Mouse (Mus musculus) neural tube, embryonic 12.5 days (tissue): Measurements from ENCODE around the gene Cox6a2. TPM values are rescaled to one million over a fixed set of nuclear protein-coding genes. Genes with fewer than 3 reads are reported as not detected.

Experiments used
- ATAC-seq: fragments of 200-750 bp; cut with Nextera tagmentation; 2 replicates; pipeline ENCODE4 v1.8.0; 2017; ENCODE audit warnings: low read depth, mild to moderate bottlenecking, moderate TSS enrichment, moderate library complexity; ENCODE audit not compliant: low FRiP score
- H3K27ac ChIP-seq: fragments of 300-500 bp; sonication (generic); 2 replicates; pipeline ENCODE4 v1.5.1; 2016
- H3K27me3 ChIP-seq: fragments of 300-500 bp; sonication (generic); replicated peaks from 2 replicates; pipeline ENCODE4 v1.6.1; 2016; ENCODE audit warnings: mild to moderate bottlenecking
- H3K36me3 ChIP-seq: fragments of 300-500 bp; sonication (generic); 2 replicates; pipeline ENCODE4 v1.6.1; 2016; ENCODE audit warnings: mild to moderate bottlenecking
- H3K4me1 ChIP-seq: fragments of 300-500 bp; sonication (generic); 2 replicates; pipeline ENCODE4 v1.6.1; 2016
- H3K4me2 ChIP-seq: fragments of 300-500 bp; sonication (generic); replicated peaks from 2 replicates; pipeline ENCODE4 v1.6.1; 2016; ENCODE audit warnings: mild to moderate bottlenecking
- H3K4me3 ChIP-seq: fragments of 300-500 bp; sonication (generic); 2 replicates; pipeline ENCODE4 v1.5.1; 2016
- H3K9ac ChIP-seq: fragments of 300-500 bp; sonication (generic); 2 replicates; pipeline ENCODE4 v1.6.1; 2016; ENCODE audit warnings: mild to moderate bottlenecking
- H3K9me3 ChIP-seq: fragments of 300-500 bp; sonication (generic); 2 replicates; pipeline ENCODE4 v1.6.1; 2016; ENCODE audit warnings: mild to moderate bottlenecking
- WGBS: fragments of 180-500 bp; shearing (Covaris S2); methylation state at CpG from one replicate; pipeline ENCODE4 v1.1.7; 2016; 5-methylcytosine and 5-hydroxymethylcytosine counted together
- polyA plus RNA-seq: library from polyadenylated mRNA; unstranded; fragments of >200 nt; fragmentation: Nextera tagmentation; extraction: Ambion mirVana; gene quantifications from 2 replicates; pipeline ENCODE4 v1.2.1, GENCODE M21; 2016

Gene Cox6a2
- 2.1 and 3.3 TPM in 2 replicates for polyA plus RNA-seq

DNA sequence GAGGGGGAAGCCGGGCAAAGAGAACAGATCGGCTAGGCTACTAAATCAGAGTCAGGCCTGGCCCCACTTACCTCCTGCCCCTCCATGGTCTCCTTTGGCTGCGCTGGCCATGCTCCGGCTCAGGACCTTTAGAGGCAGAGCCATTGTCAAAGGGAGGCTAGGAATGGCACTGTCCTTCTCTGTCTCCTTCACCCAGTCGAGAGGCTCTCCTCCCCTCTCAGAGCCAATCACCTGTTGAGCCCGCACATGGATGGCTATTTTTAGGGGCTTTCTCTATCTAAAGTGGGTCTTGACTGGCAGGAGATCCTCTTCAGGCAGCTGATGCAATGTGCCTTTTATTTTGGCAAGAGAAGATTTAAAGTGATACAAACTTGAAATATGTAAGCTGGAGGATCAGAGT lies at the start of gene Cox6a2:
Cox6a2 (minus strand) TSS at position 236 of the 400 bp plus-strand sequence.
- H3K4me1 ChIP-seq, result no peaks in the 10 kb centered on the region
- WGBS, result 82% methylated on average over 6 of the region's 6 CpGs
- H3K27me3 ChIP-seq, result no peaks in the 10 kb centered on the region
- H3K4me2 ChIP-seq, result no peak within 1 kb of the TSS
- ATAC-seq, result no peak
- no peak within 1 kb of the TSS for H3K4me3 ChIP-seq
- H3K9ac ChIP-seq, result no peak within 1 kb of the TSS
- no peaks in the 10 kb centered on the region for H3K36me3 ChIP-seq
- no peaks in the 10 kb centered on the region for H3K9me3 ChIP-seq
- H3K27ac ChIP-seq, result no peak within 1 kb of the TSS

DNA sequence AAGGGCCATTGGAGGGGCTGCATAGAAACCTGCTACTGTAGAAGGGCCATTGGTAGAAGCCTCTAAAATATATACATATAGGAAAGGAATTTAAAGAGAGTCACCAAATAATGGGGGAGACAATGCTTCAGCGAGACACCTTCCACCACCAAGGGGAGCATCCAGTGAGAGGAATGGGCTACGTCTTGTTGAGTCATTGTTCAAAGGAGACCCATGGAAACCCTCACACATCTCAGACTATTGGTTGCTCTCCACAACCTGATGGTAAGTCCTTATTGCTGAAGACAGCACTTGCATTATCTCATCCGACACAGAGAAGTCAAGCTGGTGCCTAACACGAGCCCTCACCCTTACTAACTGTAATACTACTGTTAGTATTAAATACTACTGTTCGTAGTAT lies 49.6 kb upstream of the Cox6a2 start:
- Histone ChIP-seq H3K9me3 (no peaks in the 10 kb centered on the region), H3K4me1 (peaks cover 10% of the 10 kb centered on the region; the same call in 1 of the 2 replicates), H3K27ac (no peak overlapping the region), H3K36me3 (no peaks in the 10 kb centered on the region), H3K4me3 (no peak overlapping the region), H3K4me2 (no peak overlapping the region), H3K9ac (no peak overlapping the region), H3K27me3 (no peaks in the 10 kb centered on the region)
- ATAC-seq, result no peak
- whole genome bisulfite sequencing, result 88% methylated on average over 5 of the region's 5 CpGs

- Histone ChIP-seq H3K9ac (no peak overlapping the region), H3K4me2 (no peak overlapping the region), H3K27me3 (no peaks in the 10 kb centered on the region), H3K9me3 (no peaks in the 10 kb centered on the region), H3K4me3 (no peak overlapping the region), H3K4me1 (peaks cover 10% of the 10 kb centered on the region; the same call in 1 of the 2 replicates), H3K27ac (no peak overlapping the region), H3K36me3 (no peaks in the 10 kb centered on the region)
- 61% methylated on average over 2 of the region's 2 CpGs for WGBS
- no peak for ATAC-seq
These were observed 48.8 kb upstream of the Cox6a2 start for GRCm38 (mm10) chr7:128254978-128255377.

DNA sequence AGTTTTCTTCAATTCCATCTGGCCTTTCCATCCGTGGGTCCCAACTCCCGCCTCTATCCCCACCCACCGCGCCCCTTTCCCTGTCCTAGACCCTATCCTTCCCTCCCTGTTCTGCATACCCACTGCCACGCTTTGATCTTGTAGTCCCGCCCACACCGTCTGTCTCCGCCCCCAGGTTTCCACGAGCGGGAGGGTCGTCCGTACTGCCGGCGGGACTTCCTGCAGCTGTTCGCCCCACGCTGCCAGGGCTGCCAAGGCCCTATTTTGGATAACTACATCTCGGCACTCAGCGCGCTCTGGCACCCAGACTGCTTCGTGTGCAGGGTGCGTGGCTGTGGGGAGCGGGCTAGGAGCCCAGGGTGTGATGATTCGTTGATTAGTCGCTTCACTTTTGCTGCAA lies 46.4 kb upstream of the Cox6a2 start:
- Histone ChIP-seq H3K9ac (peak overlapping the region; percentile 53), H3K36me3 (no peaks in the 10 kb centered on the region; the same call in 1 of the 2 replicates), H3K27ac (no peak overlapping the region), H3K9me3 (no peaks in the 10 kb centered on the region), H3K4me1 (peaks cover 10% of the 10 kb centered on the region; the same call in 1 of the 2 replicates), H3K27me3 (no peaks in the 10 kb centered on the region), H3K4me3 (peak overlapping the region; percentile 24), H3K4me2 (peak overlapping the region; percentile 66)
- ATAC-seq, result 0 out of 2 replicates have a peak, but pooled peaks have one; percentile 61
- 10% methylated on average over 24 of the region's 24 CpGs for WGBS

- H3K9ac ChIP-seq, result peak overlapping the region; percentile 29; the same call in 1 of the 2 replicates
- H3K4me1 ChIP-seq, result peaks cover 10% of the 10 kb centered on the region; the same call in 1 of the 2 replicates
- H3K36me3 ChIP-seq, result no peaks in the 10 kb centered on the region; the same call in 1 of the 2 replicates
- peak overlapping the region; percentile 66 for H3K4me2 ChIP-seq
- no peak overlapping the region for H3K27ac ChIP-seq
- H3K4me3 ChIP-seq, result no peak overlapping the region
- no peaks in the 10 kb centered on the region for H3K9me3 ChIP-seq
- ATAC-seq, result no peak
- H3K27me3 ChIP-seq, result no peaks in the 10 kb centered on the region
- WGBS, result 51% methylated on average over 12 of the region's 12 CpGs
These were observed 45.8 kb upstream of the Cox6a2 start for GRCm38 (mm10) chr7:128251946-128252345.

DNA sequence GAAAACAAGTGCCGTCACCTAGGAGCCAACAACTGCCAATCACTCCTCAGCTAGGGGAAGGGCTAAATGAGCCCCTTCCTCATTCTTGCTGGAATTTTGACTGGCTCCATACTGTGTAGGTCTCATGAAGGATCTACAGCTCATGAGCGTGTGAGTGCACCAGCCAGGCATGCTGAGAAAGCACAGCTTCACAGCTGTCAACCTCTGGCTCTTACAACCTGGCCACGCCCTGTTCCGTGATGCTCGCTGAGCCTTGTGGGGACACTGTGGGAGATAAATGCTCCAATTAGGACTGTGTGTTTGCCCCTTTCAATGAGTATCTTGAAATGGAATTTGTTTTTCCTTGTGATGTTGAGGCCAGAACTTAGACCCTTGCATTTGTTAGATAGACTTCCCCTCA lies 43.8 kb upstream of the Cox6a2 start:
- Histone ChIP-seq H3K4me3 (no peak overlapping the region), H3K36me3 (peaks cover 4% of the 10 kb centered on the region), H3K9ac (no peak overlapping the region), H3K27me3 (0 out of 2 replicates have a peak, but pooled peaks cover 5% of the 10 kb centered on the region), H3K4me2 (no peak overlapping the region), H3K4me1 (peaks cover 19% of the 10 kb centered on the region), H3K27ac (no peak overlapping the region), H3K9me3 (no peaks in the 10 kb centered on the region)
- ATAC-seq, result no peak
- WGBS, result 85% methylated on average over 5 of the region's 5 CpGs

DNA sequence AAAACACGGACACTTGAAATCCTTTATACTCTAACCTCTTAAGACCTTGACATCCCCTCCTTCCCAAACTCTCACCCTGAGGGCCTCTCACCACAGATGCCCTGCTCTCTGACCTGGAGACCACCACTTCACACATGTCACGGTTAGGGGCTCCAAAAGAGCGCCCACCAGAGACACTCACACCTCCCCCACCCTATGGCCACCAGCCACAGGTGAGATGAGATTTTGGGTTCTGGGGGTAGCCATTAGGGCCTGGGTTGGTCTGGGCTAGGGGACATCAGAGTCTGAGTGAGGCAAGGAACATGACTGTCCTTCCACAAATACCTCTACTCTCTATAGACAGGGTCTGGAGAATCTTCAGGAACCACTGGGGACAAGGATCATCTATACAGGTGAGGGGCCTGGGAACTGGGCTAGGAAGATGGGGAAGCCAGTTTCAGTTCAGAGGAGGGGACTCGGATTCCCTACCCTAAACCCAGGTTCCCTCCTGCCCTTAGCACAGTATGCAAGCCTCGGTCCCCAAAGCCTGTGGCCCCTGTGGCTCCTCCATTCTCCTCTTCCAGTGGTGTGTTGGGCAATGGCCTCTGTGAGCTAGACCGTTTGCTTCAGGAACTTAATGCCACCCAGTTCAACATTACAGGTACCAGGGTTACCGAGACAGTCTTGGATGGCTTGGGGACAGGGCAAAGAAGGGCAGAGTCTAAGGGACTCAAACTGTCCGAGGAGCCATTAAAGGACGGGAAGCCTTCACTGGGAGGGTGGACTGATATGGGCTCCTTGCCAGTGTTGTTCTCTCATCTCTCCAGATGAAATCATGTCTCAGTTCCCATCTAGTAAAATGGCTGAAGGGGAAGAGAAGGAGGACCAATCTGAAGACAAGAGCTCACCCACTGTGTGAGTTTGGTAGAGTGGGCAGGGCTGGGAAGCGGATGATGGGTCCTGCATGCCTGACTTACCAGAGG lies 42.2 kb upstream of the Cox6a2 start:
- Histone ChIP-seq H3K9ac (no peak overlapping the region), H3K4me1 (peaks cover 19% of the 10 kb centered on the region), H3K27me3 (0 out of 2 replicates have a peak, but pooled peaks cover 5% of the 10 kb centered on the region), H3K4me2 (peak overlapping the region; percentile 73), H3K9me3 (no peaks in the 10 kb centered on the region), H3K4me3 (no peak overlapping the region), H3K36me3 (peaks cover 16% of the 10 kb centered on the region), H3K27ac (no peak overlapping the region)
- 85% methylated on average over 10 of the region's 10 CpGs for WGBS
- ATAC-seq, result no peak

DNA sequence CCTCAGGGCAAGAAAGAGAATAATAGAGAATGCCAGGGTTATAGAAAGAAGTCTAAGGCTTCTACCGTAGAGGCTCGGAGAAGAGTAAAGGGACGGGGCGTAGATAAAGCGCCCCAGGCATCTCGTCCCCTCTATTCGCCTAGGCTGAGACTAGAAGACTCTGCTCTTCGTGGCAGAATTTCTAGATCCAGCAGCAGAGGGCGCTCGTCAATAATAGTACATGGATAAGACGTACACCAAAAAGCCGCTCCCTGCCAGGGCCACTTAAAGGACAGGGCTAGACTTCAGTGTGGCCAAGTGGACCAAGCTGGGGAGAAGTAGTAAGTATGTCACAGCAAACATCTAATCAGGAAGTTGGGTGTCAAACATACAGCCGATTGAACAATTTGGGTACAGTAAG lies 41.3 kb upstream of the Cox6a2 start:
- Histone ChIP-seq H3K9ac (peak overlapping the region; percentile 63), H3K4me3 (peak overlapping the region; percentile 41), H3K27ac (no peak overlapping the region), H3K9me3 (no peaks in the 10 kb centered on the region), H3K4me1 (peaks cover 16% of the 10 kb centered on the region), H3K27me3 (0 out of 2 replicates have a peak, but pooled peaks cover 5% of the 10 kb centered on the region), H3K36me3 (peaks cover 25% of the 10 kb centered on the region), H3K4me2 (peak overlapping the region; percentile 73)
- 2% methylated on average over 13 of the region's 13 CpGs for WGBS
- ATAC-seq, result peak; percentile 85

DNA sequence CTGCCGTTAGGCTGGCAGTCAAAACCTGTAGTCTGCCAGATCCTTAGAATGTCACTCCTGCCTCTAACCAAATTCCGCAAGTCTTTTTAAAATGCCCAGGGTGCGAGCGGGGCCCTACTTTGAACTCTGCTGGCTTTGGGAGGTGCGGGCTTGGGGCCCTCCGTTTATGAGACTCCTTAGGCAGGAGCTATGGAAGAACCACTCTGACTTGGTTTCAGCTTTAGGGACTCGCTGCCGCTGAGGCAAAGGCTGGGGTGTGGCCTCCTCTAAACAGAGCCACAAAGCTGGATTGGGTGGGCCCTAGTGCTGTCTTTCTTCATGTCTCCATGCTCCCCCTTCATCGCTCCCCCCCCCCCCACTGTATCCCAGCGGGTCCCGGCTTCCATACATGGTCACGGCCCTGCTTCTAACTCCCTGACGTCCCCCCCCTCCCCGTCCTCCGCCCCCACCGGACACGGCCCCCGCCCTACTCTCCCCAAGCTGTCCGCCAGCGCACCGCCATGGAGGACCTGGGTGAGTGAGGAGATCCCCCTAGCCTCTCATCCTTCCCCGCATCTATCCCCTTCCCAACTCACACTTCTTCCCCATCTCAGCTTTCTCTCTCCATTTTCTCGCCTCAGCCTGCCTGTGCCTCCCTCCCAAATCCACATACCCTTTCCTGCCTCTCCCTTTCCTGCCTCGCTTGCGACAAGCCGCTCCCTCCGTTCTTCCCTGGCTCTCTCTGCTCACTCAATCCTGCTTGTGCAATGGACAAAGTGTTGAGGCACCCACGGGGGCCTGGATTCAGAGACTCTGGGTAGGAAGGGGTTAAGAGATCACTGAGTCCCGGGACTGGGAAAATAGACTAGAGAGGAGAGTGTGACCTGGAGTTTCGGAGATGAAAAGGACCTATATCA lies 40.6 kb upstream of the Cox6a2 start, which contains the start of gene Tgfb1i1:
Tgfb1i1 (plus strand) TSS at position 317 of the 896 bp plus-strand sequence.
- no peaks in the 10 kb centered on the region for H3K9me3 ChIP-seq
- peak within 1 kb of the TSS; percentile 41 for H3K4me3 ChIP-seq
- H3K27ac ChIP-seq, result peak within 1 kb of the TSS; percentile 54; the same call in 1 of the 2 replicates
- H3K4me1 ChIP-seq, result peaks cover 9% of the 10 kb centered on the region
- peaks cover 32% of the 10 kb centered on the region for H3K36me3 ChIP-seq
- WGBS, result 2% methylated on average over 21 of the region's 30 CpGs
- peak; percentile 54 for ATAC-seq
- H3K9ac ChIP-seq, result peak within 1 kb of the TSS; percentile 63
- H3K4me2 ChIP-seq, result peak within 1 kb of the TSS; percentile 73
- H3K27me3 ChIP-seq, result 0 out of 2 replicates have a peak, but pooled peaks cover 5% of the 10 kb centered on the region

DNA sequence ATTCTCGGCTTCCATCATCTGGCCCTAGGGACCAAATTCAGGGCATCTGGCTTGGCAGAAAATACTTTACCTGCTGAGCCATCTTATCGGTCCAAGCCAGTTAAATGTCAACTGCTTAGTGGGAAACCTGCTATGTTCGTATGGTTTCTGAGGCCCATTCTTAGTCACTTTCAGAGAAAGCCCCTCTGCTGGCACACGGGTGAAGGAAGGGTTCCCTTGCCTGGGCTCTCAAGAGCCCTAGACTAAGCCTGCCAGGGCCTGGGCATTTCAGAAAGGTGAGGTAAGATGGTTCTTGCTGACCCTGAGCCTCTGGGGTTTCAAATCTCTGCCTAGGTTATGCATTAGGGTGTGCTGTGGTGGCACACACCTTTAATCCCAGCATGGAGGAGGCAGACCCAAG lies 39.4 kb upstream of the Cox6a2 start:
- 0 out of 2 replicates have a peak, but pooled peaks cover 5% of the 10 kb centered on the region for H3K27me3 ChIP-seq
- H3K9me3 ChIP-seq, result no peaks in the 10 kb centered on the region
- no peak overlapping the region for H3K4me3 ChIP-seq
- ATAC-seq, result no peak
- no peak overlapping the region for H3K27ac ChIP-seq
- peaks cover 41% of the 10 kb centered on the region for H3K36me3 ChIP-seq
- 85% methylated on average over 4 of the region's 4 CpGs for WGBS
- H3K9ac ChIP-seq, result no peak overlapping the region
- no peak overlapping the region for H3K4me2 ChIP-seq
- H3K4me1 ChIP-seq, result peaks cover 9% of the 10 kb centered on the region

- Histone ChIP-seq H3K9ac (no peak overlapping the region), H3K9me3 (no peaks in the 10 kb centered on the region), H3K4me2 (no peak overlapping the region), H3K36me3 (peaks cover 49% of the 10 kb centered on the region), H3K27ac (no peak overlapping the region), H3K4me3 (no peak overlapping the region), H3K27me3 (0 out of 2 replicates have a peak, but pooled peaks cover 5% of the 10 kb centered on the region), H3K4me1 (peaks cover 9% of the 10 kb centered on the region)
- WGBS, result 86% methylated on average over 18 of the region's 18 CpGs
- ATAC-seq, result no peak
These were observed 38.3 kb upstream of the Cox6a2 start for GRCm38 (mm10) chr7:128244410-128245025.
